Mouse (Mus musculus): ENCODE results near the gene BC052040.

BC052040 gene

GRCm38 (mm10) chr2:115628471-115628870 lies 47.0 kb downstream of the BC052040 start:
- H3K27me3 ChIP-seq (ENCODE audit: control insufficient read depth, insufficient read depth, low read length, poor library complexity, severe bottlenecking): no peaks in the 10 kb centered on the region
- no peak for DNase-seq (ENCODE audit: low read depth, low spot score)
- no peaks in the 10 kb centered on the region for H3K36me3 ChIP-seq (ENCODE audit: control insufficient read depth, insufficient read depth, low read length, poor library complexity, severe bottlenecking)

DNA sequence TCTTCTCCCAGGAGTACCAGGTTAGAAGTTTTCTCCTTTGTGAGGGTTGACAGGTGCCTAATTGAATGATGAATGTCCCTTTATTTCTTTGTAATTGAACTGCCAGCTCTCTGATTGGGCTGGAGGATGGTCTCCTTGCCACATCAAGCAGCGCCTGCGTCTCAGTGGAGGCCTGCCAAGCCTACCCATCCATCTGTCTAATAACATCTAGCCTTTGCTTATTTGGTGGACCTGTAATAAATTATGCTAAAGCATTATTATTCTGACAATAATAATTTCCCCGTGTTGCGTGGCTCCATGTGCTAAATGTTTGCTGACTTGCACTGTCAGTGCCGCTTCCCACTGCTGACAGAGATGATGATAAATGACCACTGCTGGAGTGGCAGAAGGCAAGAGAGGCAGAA lies 49.5 kb downstream of the BC052040 start:
- Histone ChIP-seq H3K36me3 (ENCODE audit: control insufficient read depth, insufficient read depth, low read length, poor library complexity, severe bottlenecking) (no peaks in the 10 kb centered on the region), H3K27me3 (ENCODE audit: control insufficient read depth, insufficient read depth, low read length, poor library complexity, severe bottlenecking) (no peaks in the 10 kb centered on the region)
- DNase-seq (ENCODE audit: low read depth, low spot score): no peak

DNA sequence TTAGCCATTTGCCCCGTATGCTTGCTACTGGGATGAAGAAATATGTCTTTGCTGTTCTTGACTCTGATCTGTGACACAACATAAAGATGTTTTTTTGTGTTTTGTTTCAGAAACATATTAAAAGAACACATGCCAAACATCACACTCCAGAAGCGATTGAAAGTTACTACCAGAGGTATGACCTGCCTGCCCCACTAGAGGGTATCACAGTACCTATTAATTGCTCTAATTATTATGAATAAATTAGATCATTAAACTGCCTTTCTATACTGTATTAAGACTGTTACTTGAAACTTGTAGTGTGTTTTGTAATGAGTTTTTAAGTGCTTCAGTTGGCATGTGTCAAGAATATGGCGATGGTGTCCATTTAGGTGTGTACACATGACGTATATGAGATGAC lies 50.3 kb downstream of the BC052040 start:
- H3K36me3 ChIP-seq (ENCODE audit: control insufficient read depth, insufficient read depth, low read length, poor library complexity, severe bottlenecking): no peaks in the 10 kb centered on the region
- no peaks in the 10 kb centered on the region for H3K27me3 ChIP-seq (ENCODE audit: control insufficient read depth, insufficient read depth, low read length, poor library complexity, severe bottlenecking)
- DNase-seq (ENCODE audit: low read depth, low spot score): no peak

- DNase-seq (ENCODE audit: low read depth, low spot score): no peak
- no peaks in the 10 kb centered on the region for H3K36me3 ChIP-seq (ENCODE audit: control insufficient read depth, insufficient read depth, low read length, poor library complexity, severe bottlenecking)
- no peaks in the 10 kb centered on the region for H3K27me3 ChIP-seq (ENCODE audit: control insufficient read depth, insufficient read depth, low read length, poor library complexity, severe bottlenecking)
These were observed 68.7 kb downstream of the BC052040 start for GRCm38 (mm10) chr2:115650203-115650602.

DNA sequence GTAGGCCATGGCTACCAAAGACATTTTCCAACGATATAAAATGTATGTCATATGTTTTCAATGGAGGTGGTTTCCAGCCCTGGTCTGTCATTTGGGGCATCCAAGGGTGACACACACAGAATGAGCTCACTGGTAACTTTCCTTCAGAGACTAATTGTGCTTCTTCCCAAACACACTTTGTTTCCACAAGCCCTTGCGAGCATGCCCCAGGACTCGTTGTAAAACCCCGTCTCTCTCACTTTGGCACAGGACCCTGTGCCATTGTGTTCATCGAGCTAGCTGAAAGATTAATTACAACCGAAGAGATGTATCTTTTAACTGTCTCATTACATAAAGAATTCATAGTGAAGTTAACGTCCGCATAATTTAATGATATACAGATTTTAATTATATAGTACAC lies 78.2 kb downstream of the BC052040 start:
- H3K36me3 ChIP-seq (ENCODE audit: control insufficient read depth, insufficient read depth, low read length, poor library complexity, severe bottlenecking): no peaks in the 10 kb centered on the region
- DNase-seq (ENCODE audit: low read depth, low spot score): no peak
- H3K27me3 ChIP-seq (ENCODE audit: control insufficient read depth, insufficient read depth, low read length, poor library complexity, severe bottlenecking): no peaks in the 10 kb centered on the region; the same call in 1 of the 2 replicates

DNA sequence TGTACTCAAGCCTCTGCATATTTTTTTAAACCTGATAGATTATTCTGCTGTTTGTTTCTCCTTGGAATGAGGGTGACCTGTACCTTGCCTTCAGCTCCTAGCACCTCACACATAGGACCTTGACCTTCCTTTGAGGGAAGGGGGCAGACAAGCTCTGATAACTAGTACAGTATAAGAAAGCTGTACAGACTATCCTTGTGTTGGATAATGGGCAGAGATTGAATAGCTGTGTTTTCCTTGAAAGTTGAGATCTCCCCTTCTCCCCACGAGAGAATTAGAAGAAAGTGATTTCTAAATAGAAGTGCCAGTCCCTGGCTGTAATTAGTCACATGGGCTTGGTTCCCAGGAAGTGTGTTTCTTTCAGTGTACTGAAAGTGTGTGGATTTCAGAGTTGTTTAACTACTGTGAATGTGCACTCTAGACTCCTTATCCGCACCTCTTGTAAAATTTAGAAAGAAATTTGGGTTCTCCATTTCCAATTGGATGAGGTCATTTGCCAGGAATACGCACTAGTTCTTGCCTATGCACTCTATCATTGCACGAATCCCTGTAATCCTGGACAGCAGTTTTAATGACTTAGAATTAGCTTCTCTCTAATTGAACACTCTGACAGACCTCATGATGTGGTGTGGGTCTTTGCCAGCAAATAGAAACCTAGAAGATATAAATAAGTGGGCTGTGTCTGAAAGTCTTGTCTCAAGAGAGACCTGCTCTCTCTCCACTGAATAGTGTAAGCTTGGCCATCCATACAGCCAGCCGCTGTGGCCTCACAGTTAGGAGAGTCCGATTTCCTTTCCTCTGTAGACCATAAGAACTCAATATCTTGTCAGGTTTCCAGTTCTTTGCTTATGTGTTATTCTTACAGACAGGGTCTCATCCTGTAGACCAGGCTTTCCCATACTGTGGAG lies 79.0 kb downstream of the BC052040 start:
- Histone ChIP-seq H3K27me3 (ENCODE audit: control insufficient read depth, insufficient read depth, low read length, poor library complexity, severe bottlenecking) (no peaks in the 10 kb centered on the region; the same call in 1 of the 2 replicates), H3K36me3 (ENCODE audit: control insufficient read depth, insufficient read depth, low read length, poor library complexity, severe bottlenecking) (no peaks in the 10 kb centered on the region)
- DNase-seq (ENCODE audit: low read depth, low spot score): no peak

DNA sequence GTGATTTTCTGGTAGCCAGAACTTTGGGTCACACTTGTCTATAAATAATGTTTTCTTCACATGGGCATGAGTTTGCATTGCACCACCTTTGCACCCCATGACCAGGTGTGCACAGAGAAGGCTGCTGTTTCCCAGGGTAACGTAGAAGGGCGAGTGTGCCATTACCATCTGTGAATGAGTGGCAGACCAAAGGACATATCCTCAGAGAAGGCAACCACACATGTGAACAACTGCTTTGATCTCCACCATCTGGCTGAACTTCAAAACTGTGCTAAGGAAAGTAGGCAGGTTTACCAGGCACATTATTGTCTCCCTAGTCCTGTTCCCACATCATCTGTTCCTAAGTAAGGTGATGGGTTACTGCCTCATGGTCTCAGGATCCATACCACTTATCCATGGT lies 86.0 kb downstream of the BC052040 start:
- no peak for DNase-seq (ENCODE audit: low read depth, low spot score)
- H3K36me3 ChIP-seq (ENCODE audit: control insufficient read depth, insufficient read depth, low read length, poor library complexity, severe bottlenecking): no peaks in the 10 kb centered on the region
- H3K27me3 ChIP-seq (ENCODE audit: control insufficient read depth, insufficient read depth, low read length, poor library complexity, severe bottlenecking): no peaks in the 10 kb centered on the region

GRCm38 (mm10) chr2:115673054-115673660 lies 91.6 kb downstream of the BC052040 start:
- H3K36me3 ChIP-seq (ENCODE audit: control insufficient read depth, insufficient read depth, low read length, poor library complexity, severe bottlenecking): no peaks in the 10 kb centered on the region
- DNase-seq (ENCODE audit: low read depth, low spot score): no peak
- no peaks in the 10 kb centered on the region for H3K27me3 ChIP-seq (ENCODE audit: control insufficient read depth, insufficient read depth, low read length, poor library complexity, severe bottlenecking)

- no peaks in the 10 kb centered on the region for H3K27me3 ChIP-seq (ENCODE audit: control insufficient read depth, insufficient read depth, low read length, poor library complexity, severe bottlenecking)
- DNase-seq (ENCODE audit: low read depth, low spot score): no peak
- H3K36me3 ChIP-seq (ENCODE audit: control insufficient read depth, insufficient read depth, low read length, poor library complexity, severe bottlenecking): no peaks in the 10 kb centered on the region
These were observed 97.3 kb downstream of the BC052040 start for GRCm38 (mm10) chr2:115678786-115679185.

DNA sequence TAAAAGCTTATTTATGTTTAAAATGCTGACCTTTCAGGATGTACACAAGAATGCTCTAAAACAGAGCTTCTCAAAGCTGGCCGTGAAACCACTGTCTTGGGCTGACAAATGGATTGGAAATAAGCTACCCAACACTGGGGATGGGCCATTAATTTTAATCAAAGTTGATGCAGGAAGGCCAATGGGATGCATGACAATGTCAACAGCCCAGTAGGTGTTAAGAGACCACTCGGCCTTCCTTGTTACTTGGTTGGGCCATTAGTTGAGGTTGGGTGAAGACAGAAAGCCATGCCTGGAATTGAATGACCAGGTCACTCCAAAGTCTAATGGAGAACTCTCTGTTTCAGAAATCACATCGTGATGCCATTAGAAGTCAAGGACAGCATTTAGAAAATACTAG lies 103.7 kb downstream of the BC052040 start:
- no peak for DNase-seq (ENCODE audit: low read depth, low spot score)
- no peaks in the 10 kb centered on the region for H3K36me3 ChIP-seq (ENCODE audit: control insufficient read depth, insufficient read depth, low read length, poor library complexity, severe bottlenecking)
- no peaks in the 10 kb centered on the region for H3K27me3 ChIP-seq (ENCODE audit: control insufficient read depth, insufficient read depth, low read length, poor library complexity, severe bottlenecking)

DNA sequence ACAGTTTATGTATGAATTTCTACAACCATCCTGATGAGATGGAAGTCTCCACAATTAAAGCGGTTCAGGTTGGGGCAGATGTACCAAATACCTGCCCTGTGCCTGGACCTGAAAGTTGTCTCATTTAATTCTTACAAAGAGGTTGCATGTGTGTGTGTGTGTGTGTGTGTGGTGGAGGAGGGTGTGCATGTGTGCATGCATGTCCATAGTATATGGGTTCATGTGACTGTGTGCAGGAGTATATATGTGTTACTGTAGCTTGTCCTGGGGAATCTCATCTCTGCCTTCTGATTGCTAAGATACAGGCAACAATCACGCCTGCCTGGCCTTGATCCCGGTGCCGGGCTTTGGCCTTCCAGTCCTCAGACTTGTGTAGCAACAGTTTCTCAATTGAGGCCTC lies 106.1 kb downstream of the BC052040 start:
- DNase-seq (ENCODE audit: low read depth, low spot score): no peak
- no peaks in the 10 kb centered on the region for H3K27me3 ChIP-seq (ENCODE audit: control insufficient read depth, insufficient read depth, low read length, poor library complexity, severe bottlenecking)
- no peaks in the 10 kb centered on the region for H3K36me3 ChIP-seq (ENCODE audit: control insufficient read depth, insufficient read depth, low read length, poor library complexity, severe bottlenecking)

DNA sequence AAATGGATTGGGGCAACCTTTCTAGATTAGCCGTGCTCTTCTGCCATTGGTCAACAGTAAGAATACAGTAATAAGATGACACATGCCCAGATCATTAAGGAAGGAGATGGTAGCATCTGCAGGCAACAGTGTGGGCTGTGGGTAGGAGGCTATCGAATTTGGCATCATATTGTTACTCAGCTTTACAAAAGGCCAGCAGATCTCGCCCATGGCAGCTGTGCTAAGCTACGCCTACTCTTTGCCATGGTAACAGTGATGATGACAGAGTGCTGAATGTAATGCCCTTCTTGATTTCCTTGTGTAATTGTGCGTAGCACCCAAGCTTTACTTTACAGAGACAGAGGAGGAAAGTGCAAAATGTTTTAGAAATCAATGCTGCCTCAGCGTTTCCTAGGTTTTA lies 106.8 kb downstream of the BC052040 start:
- DNase-seq (ENCODE audit: low read depth, low spot score): no peak
- no peaks in the 10 kb centered on the region for H3K36me3 ChIP-seq (ENCODE audit: control insufficient read depth, insufficient read depth, low read length, poor library complexity, severe bottlenecking)
- no peaks in the 10 kb centered on the region for H3K27me3 ChIP-seq (ENCODE audit: control insufficient read depth, insufficient read depth, low read length, poor library complexity, severe bottlenecking)

DNA sequence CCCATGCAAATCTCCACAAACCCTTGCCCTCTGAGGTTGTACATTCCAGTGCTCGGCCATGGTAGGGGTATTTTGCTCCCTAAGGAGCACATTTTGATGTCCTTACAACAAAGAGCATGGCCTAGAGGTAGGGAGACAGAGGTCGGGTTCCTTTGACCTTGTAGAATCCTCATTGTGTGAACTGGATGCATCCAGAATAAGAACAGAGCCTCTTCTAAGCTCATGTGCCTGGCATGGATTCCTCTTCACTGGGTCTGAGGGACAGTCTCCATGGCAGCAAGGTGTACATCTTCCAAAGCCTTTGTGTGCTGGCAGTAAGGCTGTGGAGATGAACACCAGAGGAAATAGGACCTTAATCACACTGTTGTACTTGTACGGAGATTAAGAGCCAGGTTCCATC lies 112.3 kb downstream of the BC052040 start:
- H3K36me3 ChIP-seq (ENCODE audit: control insufficient read depth, insufficient read depth, low read length, poor library complexity, severe bottlenecking): no peaks in the 10 kb centered on the region
- no peak for DNase-seq (ENCODE audit: low read depth, low spot score)
- no peaks in the 10 kb centered on the region for H3K27me3 ChIP-seq (ENCODE audit: control insufficient read depth, insufficient read depth, low read length, poor library complexity, severe bottlenecking)

- no peak for DNase-seq (ENCODE audit: low read depth, low spot score)
- H3K27me3 ChIP-seq (ENCODE audit: control insufficient read depth, insufficient read depth, low read length, poor library complexity, severe bottlenecking): no peaks in the 10 kb centered on the region
- no peaks in the 10 kb centered on the region for H3K36me3 ChIP-seq (ENCODE audit: control insufficient read depth, insufficient read depth, low read length, poor library complexity, severe bottlenecking)
These were observed 112.9 kb downstream of the BC052040 start for GRCm38 (mm10) chr2:115694386-115694785.

DNA sequence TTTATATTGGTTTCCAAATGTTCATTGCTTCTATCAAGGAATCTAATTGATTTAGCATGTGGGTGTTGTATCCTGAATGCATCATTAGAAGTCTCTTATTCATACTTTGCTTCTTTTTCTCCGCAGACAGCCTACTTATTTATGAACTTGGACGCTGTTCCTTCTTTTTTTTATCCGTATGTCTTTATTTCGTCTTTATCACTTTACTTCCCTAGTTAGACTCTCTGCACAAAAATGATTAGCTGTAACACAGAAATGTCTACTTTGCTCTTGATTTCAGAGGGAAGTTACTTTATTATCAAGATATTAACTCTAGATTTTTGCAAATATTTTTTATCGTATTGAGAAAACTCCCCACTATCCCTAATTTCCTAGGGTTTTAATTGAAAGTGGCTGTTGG lies 117.5 kb downstream of the BC052040 start:
- no peaks in the 10 kb centered on the region for H3K36me3 ChIP-seq (ENCODE audit: control insufficient read depth, insufficient read depth, low read length, poor library complexity, severe bottlenecking)
- no peaks in the 10 kb centered on the region for H3K27me3 ChIP-seq (ENCODE audit: control insufficient read depth, insufficient read depth, low read length, poor library complexity, severe bottlenecking)
- DNase-seq (ENCODE audit: low read depth, low spot score): no peak
